In the genomic region with DNA sequence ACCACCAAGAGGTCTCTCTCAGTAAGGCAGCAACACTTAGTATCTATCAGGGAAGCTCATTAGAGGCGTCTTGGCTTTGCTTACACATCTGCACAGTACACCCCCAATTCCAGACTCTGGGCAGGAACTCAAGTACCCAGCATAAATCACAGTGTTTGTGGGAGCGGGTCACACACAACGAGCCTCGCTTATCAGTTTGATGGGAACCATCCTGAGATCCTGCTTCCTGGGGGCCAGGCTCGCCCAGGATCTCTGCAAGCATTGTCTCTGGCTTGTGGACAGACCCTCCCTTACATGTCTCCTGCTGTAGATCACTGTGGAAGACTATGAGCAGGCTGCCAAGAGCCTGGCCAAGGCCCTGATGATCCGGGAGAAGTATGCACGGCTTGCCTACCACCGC, we compare ENCODE assay signal across 22 mouse cellular contexts. TPM values are rescaled to one million over a fixed set of nuclear protein-coding genes. Genes with fewer than 3 reads are reported as not detected.
DNase-seq lines count a peak whose midpoint lies in the region; ATAC-seq and TF ChIP-seq lines count a peak whose summit lies in the region.
"Had no signal": no experiment of that assay in that cellular context is flagged by ENCODE, and none has a peak within 500 bp of the region (broad histone marks: within the 10 kb centered on the region; RNA-seq: fewer than 3 reads in every experiment).

No protein-coding gene starts in this region.

- H3K4me2 ChIP-seq in lung, embryonic 15.5 days: no peak overlapping the region
- no peak overlapping the region for H3K4me2 ChIP-seq in lung, postnatal 0 days (replicated peaks; ENCODE audit: low read depth, low read length)
- H3K4me2 ChIP-seq in kidney, embryonic 15.5 days: no peak overlapping the region
- no peak overlapping the region for H3K4me2 ChIP-seq in stomach, embryonic 15.5 days
- H3K4me2 ChIP-seq: hindbrain, embryonic 12.5 days; neural tube, embryonic 13.5 days had no signal

- no peak for TF ChIP-seq EP300 in lung, postnatal 0 days (IDR thresholded peaks at IDR 0.05)

- TF ChIP-seq CTCF in lung, postnatal 0 days (IDR thresholded peaks at IDR 0.05): no peak

- H3K27me3 ChIP-seq in lung, embryonic 15.5 days: no peaks in the 10 kb centered on the region
- H3K27me3 ChIP-seq in lung, postnatal 0 days (replicated peaks; ENCODE audit: insufficient read depth, low read length): no peaks in the 10 kb centered on the region
- no peaks in the 10 kb centered on the region for H3K27me3 ChIP-seq in kidney, embryonic 15.5 days
- no peaks in the 10 kb centered on the region for H3K27me3 ChIP-seq in stomach, embryonic 15.5 days (replicated peaks)
- H3K27me3 ChIP-seq: hindbrain, embryonic 12.5 days; neural tube, embryonic 13.5 days; Patski had no signal

- 0 out of 2 replicates have a peak, but pooled peaks have one; percentile 7 for ATAC-seq in lung, embryonic 15.5 days (ENCODE audit: borderline replicate concordance, extremely low read depth, low FRiP score, low TSS enrichment)
- ATAC-seq in lung, postnatal 0 days: no peak
- no peak for ATAC-seq in kidney, embryonic 15.5 days (replicated peaks; ENCODE audit: low FRiP score)
- 0 out of 2 replicates have a peak, but pooled peaks have one; percentile 15 for ATAC-seq in stomach, embryonic 15.5 days (ENCODE audit: insufficient read depth, low FRiP score, low read depth)
- ATAC-seq: forebrain, embryonic 16.5 days; Patski had no signal

- 62% methylated on average over 8 of the region's 8 CpGs for WGBS in lung, embryonic 15.5 days
- 66% methylated on average over 8 of the region's 8 CpGs for WGBS in lung, postnatal 0 days
- WGBS in kidney, embryonic 15.5 days: 45% methylated on average over 8 of the region's 8 CpGs
- 46% methylated on average over 8 of the region's 8 CpGs for WGBS in stomach, embryonic 15.5 days

- no peak for DNase-seq in lung, postnatal 0 days (ENCODE audit: low spot score)
- DNase-seq in kidney, postnatal 10 days: peak; percentile 67
- no peak for DNase-seq in thymus, postnatal 10 days (ENCODE audit: low spot score in 2 of 2)
- DNase-seq in frontal cortex, postnatal 36 days (ENCODE audit: low spot score in 2 of 2): no peak
- DNase-seq: B cell, adult 2 months; cerebellum, adult 11 months; cerebellum, adult 9-11 months; gastrocnemius, postnatal 25 days; heart, adult 2 months; layer of hippocampus, postnatal 36 days; lung, postnatal 4 days; midbrain, embryonic 14.5 days had no signal

- peaks cover 12% of the 10 kb centered on the region; the same call in 1 of the 2 replicates for H3K4me1 ChIP-seq in lung, embryonic 15.5 days
- H3K4me1 ChIP-seq in lung, postnatal 0 days (ENCODE audit: insufficient read depth, low read depth, low read length): peaks cover 5% of the 10 kb centered on the region; the same call in 1 of the 2 replicates
- H3K4me1 ChIP-seq in kidney, embryonic 15.5 days: peaks cover 43% of the 10 kb centered on the region
- peaks cover under 1% of the 10 kb centered on the region; the same call in 1 of the 2 replicates for H3K4me1 ChIP-seq in stomach, embryonic 15.5 days

- no peaks in the 10 kb centered on the region for H3K9me3 ChIP-seq in lung, embryonic 15.5 days
- no peaks in the 10 kb centered on the region for H3K9me3 ChIP-seq in lung, postnatal 0 days (ENCODE audit: low read length)
- no peaks in the 10 kb centered on the region for H3K9me3 ChIP-seq in kidney, embryonic 15.5 days (replicated peaks)
- H3K9me3 ChIP-seq in stomach, embryonic 15.5 days: no peaks in the 10 kb centered on the region
- H3K9me3 ChIP-seq: forebrain, embryonic 10.5 days; G1E; hindbrain, embryonic 12.5 days; neural tube, embryonic 13.5 days had no signal

- H3K4me3 ChIP-seq in lung, embryonic 15.5 days: no peak overlapping the region
- no peak overlapping the region for H3K4me3 ChIP-seq in lung, postnatal 0 days (ENCODE audit: low read depth, low read length)
- no peak overlapping the region for H3K4me3 ChIP-seq in kidney, embryonic 15.5 days (replicated peaks)
- H3K4me3 ChIP-seq in stomach, embryonic 15.5 days (replicated peaks): no peak overlapping the region
- H3K4me3 ChIP-seq: forebrain, embryonic 10.5 days; heart, adult 2 months; hindbrain, embryonic 12.5 days; myocyte; neural tube, embryonic 13.5 days had no signal

- H3K9ac ChIP-seq in lung, embryonic 15.5 days: no peak overlapping the region
- no peak overlapping the region for H3K9ac ChIP-seq in lung, postnatal 0 days (replicated peaks; ENCODE audit: low read depth)
- no peak overlapping the region for H3K9ac ChIP-seq in kidney, embryonic 15.5 days
- H3K9ac ChIP-seq in stomach, embryonic 15.5 days: no peak overlapping the region
- H3K9ac ChIP-seq: hindbrain, embryonic 12.5 days; neural tube, embryonic 13.5 days had no signal

- H3K36me3 ChIP-seq in lung, embryonic 15.5 days: no peaks in the 10 kb centered on the region
- no peaks in the 10 kb centered on the region for H3K36me3 ChIP-seq in lung, postnatal 0 days (ENCODE audit: insufficient read depth, low read length)
- no peaks in the 10 kb centered on the region for H3K36me3 ChIP-seq in kidney, embryonic 15.5 days
- no peaks in the 10 kb centered on the region for H3K36me3 ChIP-seq in stomach, embryonic 15.5 days
- H3K36me3 ChIP-seq: forebrain, embryonic 10.5 days; hindbrain, embryonic 12.5 days; neural tube, embryonic 13.5 days had no signal

- H3K27ac ChIP-seq in lung, embryonic 15.5 days: no peak overlapping the region
- H3K27ac ChIP-seq in lung, postnatal 0 days (ENCODE audit: low read length): no peak overlapping the region
- H3K27ac ChIP-seq in kidney, embryonic 15.5 days: peak overlapping the region; percentile 9; the same call in 1 of the 2 replicates
- no peak overlapping the region for H3K27ac ChIP-seq in stomach, embryonic 15.5 days
- H3K27ac ChIP-seq: forebrain, embryonic 10.5 days; heart, adult 2 months; hindbrain, embryonic 12.5 days; neural tube, embryonic 13.5 days had no signal

RNA-seq across cellular contexts. Expression of a gene that starts 22.9 kb away (rescaled TPM):
- 2.1 and 2.5 TPM in 2 replicates for polyA plus RNA-seq in lung, embryonic 15.5 days (2015; fragmentation: Nextera tagmentation; extraction: Ambion mirVana)
- 5.0 and 5.2 TPM in 2 replicates for polyA plus RNA-seq in lung, postnatal 0 days (2015; fragmentation: Nextera tagmentation; extraction: Ambion mirVana)
- 7.1 and 9.8 TPM in 2 replicates for polyA plus RNA-seq in kidney, embryonic 15.5 days (2015; fragmentation: Nextera tagmentation; extraction: Ambion mirVana)
- 5.0 and 5.9 TPM in 2 replicates for polyA plus RNA-seq in stomach, embryonic 15.5 days (2015; fragmentation: Nextera tagmentation; extraction: Ambion mirVana)

RNA-seq across cellular contexts. Expression of a gene that starts 53.4 kb away (rescaled TPM):
- 34.1 and 38.8 TPM in 2 replicates for polyA plus RNA-seq in lung, embryonic 15.5 days (2015; fragmentation: Nextera tagmentation; extraction: Ambion mirVana)
- polyA plus RNA-seq in lung, postnatal 0 days (2015; fragmentation: Nextera tagmentation; extraction: Ambion mirVana): 31.6 and 33.8 TPM in 2 replicates
- 30.2 and 30.8 TPM in 2 replicates for polyA plus RNA-seq in kidney, embryonic 15.5 days (2015; fragmentation: Nextera tagmentation; extraction: Ambion mirVana)
- polyA plus RNA-seq in stomach, embryonic 15.5 days (2015; fragmentation: Nextera tagmentation; extraction: Ambion mirVana): 37.7 and 45.5 TPM in 2 replicates

Comparison
In these comparisons a context has a peak if more than half of its experiments do, and no peak if none do; other contexts are left out.
1. ATAC-seq: peak in lung, embryonic 15.5 days (single experiment) and stomach, embryonic 15.5 days (single experiment); none in lung, postnatal 0 days (single experiment) and kidney, embryonic 15.5 days (single experiment).